8 mouse cellular contexts compared by ENCODE assay signal in the genomic region with DNA sequence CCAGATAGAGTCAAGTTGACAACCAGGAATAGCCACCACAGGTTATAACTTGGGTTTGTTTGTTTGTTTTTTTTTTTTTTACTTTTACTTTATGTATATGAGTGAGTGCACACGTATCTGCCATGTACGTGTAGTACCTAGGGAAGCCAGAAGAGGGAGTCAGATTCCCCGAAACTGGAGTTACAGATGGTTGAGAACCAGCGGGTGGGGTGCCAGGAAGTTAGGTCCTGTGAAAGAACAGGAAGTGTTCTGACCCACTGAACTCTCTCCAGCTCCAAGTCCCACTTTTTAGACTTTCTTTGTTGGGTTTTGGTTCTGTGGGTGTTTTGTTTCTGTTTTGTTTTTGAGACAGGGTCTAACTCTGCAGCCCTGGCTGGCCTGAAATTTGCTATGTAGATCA. TPM values are rescaled to one million over a fixed set of nuclear protein-coding genes. Genes with fewer than 3 reads are reported as not detected.
DNase-seq lines count a peak whose midpoint lies in the region; ATAC-seq lines count a peak whose summit lies in the region.

No protein-coding gene starts in this region.

- peak; percentile 43 for DNase-seq in kidney, postnatal 10 days
- DNase-seq in kidney, adult 11 months = no peak
- peak; percentile 21 for DNase-seq in Muller cell, postnatal 12 days (ENCODE audit: inconsistent ontology term)
- DNase-seq in retina, postnatal 1 day = peak; percentile 55
- no peak for DNase-seq in left cerebral cortex, postnatal 36 days (ENCODE audit: low spot score in 2 of 2)
- DNase-seq in layer of hippocampus, postnatal 14 days (ENCODE audit: low spot score in 2 of 2) = no peak

- H3K9me3 ChIP-seq in intestine, embryonic 16.5 days (ENCODE audit: control insufficient read depth, low read length) = no peaks in the 10 kb centered on the region

- ATAC-seq in granulocyte monocyte progenitor cell, adult 5-6 weeks (replicated peaks; ENCODE audit: poor library complexity, severe bottlenecking) = peak; percentile 90
- ATAC-seq in intestine, embryonic 16.5 days = no peak

- no peak overlapping the region for H3K4me3 ChIP-seq in intestine, embryonic 16.5 days (ENCODE audit: low read length)

- H3K36me3 ChIP-seq in intestine, embryonic 16.5 days (ENCODE audit: control insufficient read depth, insufficient read depth, low read length) = peaks cover 13% of the 10 kb centered on the region; the same call in 1 of the 2 replicates

- H3K27me3 ChIP-seq in intestine, embryonic 16.5 days (replicated peaks; ENCODE audit: control insufficient read depth, insufficient read depth, low read length) = no peaks in the 10 kb centered on the region

- no peaks in the 10 kb centered on the region for H3K4me1 ChIP-seq in intestine, embryonic 16.5 days (ENCODE audit: control insufficient read depth, insufficient read depth, low read length)

- WGBS in intestine, embryonic 16.5 days = 37% methylated on average over 4 of the region's 4 CpGs

- no peak overlapping the region for H3K27ac ChIP-seq in intestine, embryonic 16.5 days (ENCODE audit: low read length)

- intact Hi-C loops in left cerebral cortex, postnatal 36 days (cut with DNase I) = no loop called here

- no peak overlapping the region for H3K9ac ChIP-seq in intestine, embryonic 16.5 days (ENCODE audit: low read depth, low read length)

- H3K4me2 ChIP-seq in intestine, embryonic 16.5 days (ENCODE audit: low read depth, low read length) = no peak overlapping the region

RNA-seq across cellular contexts. Expression of a gene that starts 19.9 kb away (rescaled TPM):
- 7.8 and 9.2 TPM in 2 replicates for total RNA-seq in granulocyte monocyte progenitor cell, adult 5-6 weeks (2014; fragmentation: Nextera tagmentation)
- 8.7 and 9.5 TPM in 2 replicates for total RNA-seq in granulocyte monocyte progenitor cell, adult 5-6 weeks (2017)
- 19.0 and 20.5 TPM in 2 replicates for polyA plus RNA-seq in intestine, embryonic 16.5 days (2015; fragmentation: Nextera tagmentation; extraction: Ambion mirVana)
- 10 to 100 TPM; 36.4 to 37.1 TPM for total RNA-seq in left cerebral cortex, postnatal 36 days (2021)
- total RNA-seq in layer of hippocampus, postnatal 14 days (2021) = 10 to 100 TPM; 37.2 to 41.5 TPM

RNA-seq across cellular contexts. Expression of a gene that starts 20.2 kb away (rescaled TPM):
- total RNA-seq in granulocyte monocyte progenitor cell, adult 5-6 weeks (2014; fragmentation: Nextera tagmentation) = 62.4 and 63.0 TPM in 2 replicates
- 52.7 and 53.3 TPM in 2 replicates for total RNA-seq in granulocyte monocyte progenitor cell, adult 5-6 weeks (2017)
- polyA plus RNA-seq in intestine, embryonic 16.5 days (2015; fragmentation: Nextera tagmentation; extraction: Ambion mirVana) = 78.7 and 82.8 TPM in 2 replicates
- total RNA-seq in left cerebral cortex, postnatal 36 days (2021) = 10 to 100 TPM; 60.2 to 62.8 TPM
- 10 to 100 TPM; 62.2 to 64.1 TPM for total RNA-seq in layer of hippocampus, postnatal 14 days (2021)

RNA-seq across cellular contexts. Expression of a gene that starts 30.1 kb away (rescaled TPM):
- 51.2 and 63.3 TPM in 2 replicates for total RNA-seq in granulocyte monocyte progenitor cell, adult 5-6 weeks (2014; fragmentation: Nextera tagmentation)
- 26.0 and 34.6 TPM in 2 replicates for total RNA-seq in granulocyte monocyte progenitor cell, adult 5-6 weeks (2017)
- 32.3 and 38.6 TPM in 2 replicates for polyA plus RNA-seq in intestine, embryonic 16.5 days (2015; fragmentation: Nextera tagmentation; extraction: Ambion mirVana)
- 10 to 100 TPM; 18.9 to 19.9 TPM for total RNA-seq in left cerebral cortex, postnatal 36 days (2021)
- total RNA-seq in layer of hippocampus, postnatal 14 days (2021) = 10 to 100 TPM; 24.0 to 31.4 TPM

RNA-seq across cellular contexts. Expression of a gene that starts 49.7 kb away (rescaled TPM):
- total RNA-seq in granulocyte monocyte progenitor cell, adult 5-6 weeks (2014; fragmentation: Nextera tagmentation) = not detected in 2 replicates
- not detected in 2 replicates for total RNA-seq in granulocyte monocyte progenitor cell, adult 5-6 weeks (2017)
- polyA plus RNA-seq in intestine, embryonic 16.5 days (2015; fragmentation: Nextera tagmentation; extraction: Ambion mirVana) = 0.07 TPM in 1 of 2 replicates, not detected in the other
- not detected for total RNA-seq in left cerebral cortex, postnatal 36 days (2021)
- not detected for total RNA-seq in layer of hippocampus, postnatal 14 days (2021)

RNA-seq across cellular contexts. Expression of a gene that starts 59.0 kb away (rescaled TPM):
- 14.1 and 18.1 TPM in 2 replicates for total RNA-seq in granulocyte monocyte progenitor cell, adult 5-6 weeks (2014; fragmentation: Nextera tagmentation)
- total RNA-seq in granulocyte monocyte progenitor cell, adult 5-6 weeks (2017) = 13.3 and 15.0 TPM in 2 replicates
- 37.6 and 41.2 TPM in 2 replicates for polyA plus RNA-seq in intestine, embryonic 16.5 days (2015; fragmentation: Nextera tagmentation; extraction: Ambion mirVana)
- total RNA-seq in left cerebral cortex, postnatal 36 days (2021) = 10 to 100 TPM; 26.1 to 29.5 TPM
- 10 to 100 TPM; 26.7 to 27.8 TPM for total RNA-seq in layer of hippocampus, postnatal 14 days (2021)

Comparison
In these comparisons a context has a peak if more than half of its experiments do, and no peak if none do; other contexts are left out.
1. DNase-seq: peak in kidney, postnatal 10 days (single experiment), Muller cell, postnatal 12 days (single experiment) and retina, postnatal 1 day (single experiment); none in kidney, adult 11 months (single experiment), left cerebral cortex, postnatal 36 days (0 of 2) and layer of hippocampus, postnatal 14 days (0 of 2).